Mouse (Mus musculus): ENCODE measurements at regions not wholly inside any gene's neighbourhood (a gene's known extent, or its start where the extent isn't known, plus 50 kb on each side); places are given as distances from the start of the nearest gene placed in this dataset.
A peak's percentile ranks its signal among the peaks of the same experiment; 100 is the strongest.

- DNase-seq (no peak), ATAC-seq (no peak)
- no peaks in the 10 kb centered on the region for H3K4me1 ChIP-seq (ENCODE audit: insufficient read depth)
- no CpG with 5 or more reads among the region's 1 CpGs for WGBS
- H3K4me2 ChIP-seq (ENCODE audit: low read depth), result no peak overlapping the region
- H3K27me3 ChIP-seq (ENCODE audit: insufficient read depth, low read length), result no peaks in the 10 kb centered on the region
- H3K9ac ChIP-seq, result no peak overlapping the region
- H3K36me3 ChIP-seq (ENCODE audit: insufficient read depth), result no peaks in the 10 kb centered on the region
- no peak overlapping the region for H3K4me3 ChIP-seq (ENCODE audit: low read depth, low read length)
- H3K27ac ChIP-seq (ENCODE audit: low read depth, low read length), result no peak overlapping the region
- no peak for TF ChIP-seq CTCF (IDR thresholded peaks at IDR 0.05; ENCODE audit: low read depth)
- H3K9me3 ChIP-seq (ENCODE audit: low read length), result no peaks in the 10 kb centered on the region
Measured at GRCm38 (mm10) chr3:16369629-16370028, 363.4 kb upstream of the Gm5150 start.

- no peaks in the 10 kb centered on the region for H3K9me3 ChIP-seq (ENCODE audit: low read length)
- no peak overlapping the region for H3K9ac ChIP-seq
- no peaks in the 10 kb centered on the region for H3K36me3 ChIP-seq (ENCODE audit: insufficient read depth)
- no peak overlapping the region for H3K4me2 ChIP-seq (ENCODE audit: low read depth)
- no peak overlapping the region for H3K27ac ChIP-seq (ENCODE audit: low read depth, low read length)
- no peaks in the 10 kb centered on the region for H3K4me1 ChIP-seq (ENCODE audit: insufficient read depth)
- ATAC-seq (no peak), DNase-seq (no peak)
- H3K27me3 ChIP-seq (ENCODE audit: insufficient read depth, low read length), result no peaks in the 10 kb centered on the region
- TF ChIP-seq CTCF (IDR thresholded peaks at IDR 0.05; ENCODE audit: low read depth), result no peak
- 89% methylated on average over 3 of the region's 3 CpGs for WGBS
- no peak overlapping the region for H3K4me3 ChIP-seq (ENCODE audit: low read depth, low read length)
Measured at GRCm38 (mm10) chr3:16363134-16363533, 356.9 kb upstream of the Gm5150 start.

- Histone ChIP-seq H3K27ac (ENCODE audit: low read depth, low read length) (no peak overlapping the region), H3K36me3 (ENCODE audit: insufficient read depth) (no peaks in the 10 kb centered on the region), H3K4me3 (ENCODE audit: low read depth, low read length) (no peak overlapping the region), H3K9ac (no peak overlapping the region), H3K4me2 (ENCODE audit: low read depth) (no peak overlapping the region), H3K4me1 (ENCODE audit: insufficient read depth) (no peaks in the 10 kb centered on the region), H3K9me3 (ENCODE audit: low read length) (no peaks in the 10 kb centered on the region), H3K27me3 (ENCODE audit: insufficient read depth, low read length) (no peaks in the 10 kb centered on the region)
- no peak for ATAC-seq
- DNase-seq, result no peak
- no peak for TF ChIP-seq CTCF (IDR thresholded peaks at IDR 0.05; ENCODE audit: low read depth)
Measured at GRCm38 (mm10) chr3:16358999-16359398, 352.8 kb upstream of the Gm5150 start.

GRCm38 (mm10) chr3:16330750-16331149, 324.5 kb upstream of the Gm5150 start:
- H3K9me3 ChIP-seq (ENCODE audit: low read length), result no peaks in the 10 kb centered on the region
- H3K27me3 ChIP-seq (ENCODE audit: insufficient read depth, low read length), result no peaks in the 10 kb centered on the region
- no peaks in the 10 kb centered on the region for H3K4me1 ChIP-seq (ENCODE audit: insufficient read depth)
- no peak for TF ChIP-seq CTCF (IDR thresholded peaks at IDR 0.05; ENCODE audit: low read depth)
- no peak overlapping the region for H3K4me2 ChIP-seq (ENCODE audit: low read depth)
- no peak overlapping the region for H3K4me3 ChIP-seq (ENCODE audit: low read depth, low read length)
- DNase-seq (no peak), ATAC-seq (no peak)
- no peak overlapping the region for H3K27ac ChIP-seq (ENCODE audit: low read depth, low read length)
- no peak overlapping the region for H3K9ac ChIP-seq
- H3K36me3 ChIP-seq (ENCODE audit: insufficient read depth), result no peaks in the 10 kb centered on the region

- DNase-seq, result peak; percentile 48
- no peak overlapping the region for H3K4me2 ChIP-seq (ENCODE audit: low read depth)
- no peaks in the 10 kb centered on the region for H3K36me3 ChIP-seq (ENCODE audit: insufficient read depth)
- 34% methylated on average over 3 of the region's 3 CpGs for WGBS
- H3K9ac ChIP-seq, result no peak overlapping the region
- no peak overlapping the region for H3K4me3 ChIP-seq (ENCODE audit: low read depth, low read length)
- H3K9me3 ChIP-seq (ENCODE audit: low read length), result no peaks in the 10 kb centered on the region
- no peak overlapping the region for H3K27ac ChIP-seq (ENCODE audit: low read depth, low read length)
- no peaks in the 10 kb centered on the region for H3K4me1 ChIP-seq (ENCODE audit: insufficient read depth)
- no peaks in the 10 kb centered on the region for H3K27me3 ChIP-seq (ENCODE audit: insufficient read depth, low read length)
- TF ChIP-seq CTCF (IDR thresholded peaks at IDR 0.05; ENCODE audit: low read depth), result peak; percentile 51
- ATAC-seq, result peak; percentile 77
Measured at GRCm38 (mm10) chr3:16310834-16311233, 304.6 kb upstream of the Gm5150 start.

- H3K9ac ChIP-seq, result no peak overlapping the region
- ATAC-seq (peak; percentile 43), DNase-seq (no peak)
- no peaks in the 10 kb centered on the region for H3K4me1 ChIP-seq (ENCODE audit: insufficient read depth)
- no peaks in the 10 kb centered on the region for H3K9me3 ChIP-seq (ENCODE audit: low read length)
- WGBS, result 65% methylated on average over 1 of the region's 1 CpGs
- H3K36me3 ChIP-seq (ENCODE audit: insufficient read depth), result no peaks in the 10 kb centered on the region
- no peak overlapping the region for H3K27ac ChIP-seq (ENCODE audit: low read depth, low read length)
- H3K4me3 ChIP-seq (ENCODE audit: low read depth, low read length), result no peak overlapping the region
- no peaks in the 10 kb centered on the region for H3K27me3 ChIP-seq (ENCODE audit: insufficient read depth, low read length)
- H3K4me2 ChIP-seq (ENCODE audit: low read depth), result no peak overlapping the region
- TF ChIP-seq CTCF (IDR thresholded peaks at IDR 0.05; ENCODE audit: low read depth), result no peak
Measured at GRCm38 (mm10) chr3:16277407-16277806, 271.2 kb upstream of the Gm5150 start.

Data from forebrain, postnatal 0 days (tissue).